Mouse (Mus musculus) bone marrow, adult 2 months (tissue): Measurements from ENCODE around the gene Ydjc.

ENCODE experiments used
- CTCF ChIP-seq: fragments of 200-500 bp; IDR thresholded peaks from 2 replicates; pipeline ENCODE4 v1.5.1; 2011; ENCODE audit warnings: low read length, control low read depth; ENCODE audit not compliant: control insufficient read depth, insufficient read depth
- POLR2A ChIP-seq: fragments of 200-500 bp; IDR thresholded peaks from 2 replicates; pipeline ENCODE4 v1.6.1; 2011; ENCODE audit warnings: low read depth, mild to moderate bottlenecking, control low read depth, low read length, borderline replicate concordance; ENCODE audit not compliant: control insufficient read depth

DNA sequence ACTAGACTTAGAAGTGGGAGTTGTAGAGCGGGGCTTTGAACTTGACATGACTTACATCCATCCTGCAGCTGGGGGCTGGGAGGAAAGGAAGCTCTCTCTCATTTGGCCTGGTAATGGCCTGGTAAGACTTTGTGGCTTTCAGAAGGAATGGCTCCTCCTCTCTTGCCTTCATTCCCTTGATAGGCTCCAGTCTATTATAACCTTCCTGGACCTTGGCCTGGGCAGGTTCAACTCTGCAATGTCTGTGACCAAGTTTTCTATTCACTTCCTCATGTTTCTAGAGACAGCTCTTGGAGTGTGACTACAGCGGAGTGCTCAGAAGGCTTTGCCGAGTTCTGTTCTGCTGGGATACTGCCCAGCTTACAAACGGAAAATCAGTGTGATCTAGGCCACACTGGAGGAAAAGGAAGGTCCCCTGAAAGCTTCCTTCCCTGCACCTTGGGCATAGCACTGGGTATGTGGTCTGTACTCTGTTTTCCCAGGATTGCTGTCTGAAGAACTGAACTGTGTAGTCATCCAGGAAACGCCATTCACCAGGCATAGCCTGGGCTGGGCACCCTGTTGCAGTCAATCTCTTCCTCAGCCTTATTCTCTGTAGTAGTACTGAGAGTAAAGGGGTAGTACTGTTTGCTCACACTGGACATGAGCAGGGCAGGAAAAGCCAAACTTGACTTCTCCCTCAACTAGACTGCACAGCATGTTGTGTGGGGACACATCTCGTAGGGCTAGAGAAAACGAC, 6.3 kb downstream of the Ydjc start:
- TF ChIP-seq CTCF (no peak), POLR2A (no peak)
